8 mouse cellular contexts compared by ENCODE assay signal in the genomic region with DNA sequence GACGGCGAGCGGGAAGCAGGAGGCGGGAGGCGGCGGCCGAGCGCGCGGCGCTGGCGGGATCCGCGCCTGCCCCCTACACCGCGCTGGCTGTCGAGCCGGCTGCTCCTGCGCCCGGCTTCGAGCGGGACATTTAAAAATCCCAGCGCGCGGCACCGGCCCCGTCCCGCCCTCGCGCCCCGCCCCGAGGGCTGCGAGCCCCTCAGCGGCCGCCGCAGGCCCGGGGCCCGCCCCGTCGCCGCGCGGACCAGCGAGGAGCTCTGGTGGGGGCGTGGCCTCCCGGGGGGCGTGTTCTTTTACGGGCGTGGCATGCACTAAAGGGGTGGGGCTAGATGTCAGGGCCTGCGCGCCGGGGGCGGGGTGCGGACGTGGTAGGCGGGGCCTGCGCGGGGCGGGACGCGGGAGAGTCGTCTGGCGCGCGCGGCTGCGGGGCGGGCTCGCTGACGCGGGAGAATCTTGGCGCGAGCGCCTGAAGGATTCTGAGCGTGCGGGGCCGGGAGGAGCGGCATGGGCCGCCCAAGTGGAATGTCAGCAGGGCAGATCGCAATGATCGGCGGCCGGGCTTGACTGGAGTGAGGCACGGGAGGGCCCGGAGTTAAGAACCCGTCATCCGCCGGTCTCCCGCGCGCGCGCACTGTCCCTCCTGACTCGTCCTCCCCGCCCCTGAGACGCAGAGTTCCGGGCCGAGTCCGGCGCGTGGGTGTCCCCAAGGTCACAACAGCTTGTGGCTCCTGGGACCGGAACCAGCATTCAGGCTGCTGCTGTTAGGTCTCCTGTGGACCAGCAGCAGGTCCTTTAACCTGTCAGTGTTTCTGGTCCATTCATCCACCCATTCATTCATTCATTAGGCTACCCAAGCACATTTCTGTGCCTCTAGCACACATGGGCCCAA. TPM values are rescaled to one million over a fixed set of nuclear protein-coding genes. Genes with fewer than 3 reads are reported as not detected.
DNase-seq lines count a peak whose midpoint lies in the region; ATAC-seq lines count a peak whose summit lies in the region.

A gene (minus strand): TSS at position 164 of the 889 bp plus-strand sequence.

- H3K27ac ChIP-seq in forebrain, embryonic 10.5 days: peak within 1 kb of the TSS; percentile 94
- H3K27ac ChIP-seq in heart, embryonic 16.5 days (ENCODE audit: low read length): peak within 1 kb of the TSS; percentile 72
- peak within 1 kb of the TSS; percentile 86 for H3K27ac ChIP-seq in liver, embryonic 15.5 days (replicated peaks)
- no peak within 1 kb of the TSS; the same call in 1 of the 2 replicates for H3K27ac ChIP-seq in neural tube, embryonic 12.5 days

- peak within 1 kb of the TSS; percentile 93 for H3K4me3 ChIP-seq in forebrain, embryonic 10.5 days
- H3K4me3 ChIP-seq in heart, embryonic 16.5 days (ENCODE audit: low read length): peak within 1 kb of the TSS; percentile 93
- H3K4me3 ChIP-seq in liver, embryonic 15.5 days (replicated peaks): peak within 1 kb of the TSS; percentile 93
- H3K4me3 ChIP-seq in neural tube, embryonic 12.5 days: peak within 1 kb of the TSS; percentile 83

- H3K36me3 ChIP-seq in forebrain, embryonic 10.5 days (replicated peaks): peaks cover 33% of the 10 kb centered on the region
- peaks cover 3% of the 10 kb centered on the region for H3K36me3 ChIP-seq in heart, embryonic 16.5 days (ENCODE audit: control insufficient read depth, insufficient read depth)
- peaks cover 23% of the 10 kb centered on the region for H3K36me3 ChIP-seq in liver, embryonic 15.5 days (replicated peaks)
- H3K36me3 ChIP-seq in neural tube, embryonic 12.5 days: peaks cover 5% of the 10 kb centered on the region

- under 1% methylated on average over 95 of the region's 102 CpGs for WGBS in forebrain, embryonic 10.5 days
- under 1% methylated on average over 75 of the region's 102 CpGs for WGBS in heart, embryonic 16.5 days
- under 1% methylated on average over 97 of the region's 102 CpGs for WGBS in liver, embryonic 15.5 days (ENCODE audit: insufficient replicate concordance)
- under 1% methylated on average over 91 of the region's 102 CpGs for WGBS in neural tube, embryonic 12.5 days

- peak; percentile 85 for ATAC-seq in CD4-positive, CD25-positive, alpha-beta regulatory T cell, adult 4 months
- peak; percentile 96 for ATAC-seq in heart, embryonic 16.5 days (replicated peaks; ENCODE audit: extremely low read depth, insufficient read depth, low FRiP score)
- ATAC-seq in liver, embryonic 15.5 days (ENCODE audit: insufficient read depth): peak; percentile 90
- ATAC-seq in neural tube, embryonic 12.5 days (ENCODE audit: low FRiP score, low read depth): peak; percentile 91

- peak within 1 kb of the TSS; percentile 87 for H3K9ac ChIP-seq in heart, embryonic 16.5 days (ENCODE audit: low read length)
- H3K9ac ChIP-seq in liver, embryonic 15.5 days: peak within 1 kb of the TSS; percentile 89
- peak within 1 kb of the TSS; percentile 78 for H3K9ac ChIP-seq in neural tube, embryonic 12.5 days

- no peaks in the 10 kb centered on the region for H3K9me3 ChIP-seq in forebrain, embryonic 10.5 days
- no peaks in the 10 kb centered on the region for H3K9me3 ChIP-seq in heart, embryonic 16.5 days (replicated peaks; ENCODE audit: control insufficient read depth, low read length)
- H3K9me3 ChIP-seq in liver, embryonic 15.5 days (replicated peaks): no peaks in the 10 kb centered on the region
- no peaks in the 10 kb centered on the region for H3K9me3 ChIP-seq in neural tube, embryonic 12.5 days

- H3K4me1 ChIP-seq in forebrain, embryonic 10.5 days: peaks cover 63% of the 10 kb centered on the region
- peaks cover 19% of the 10 kb centered on the region for H3K4me1 ChIP-seq in heart, embryonic 16.5 days (ENCODE audit: control insufficient read depth, insufficient read depth, low read length)
- H3K4me1 ChIP-seq in liver, embryonic 15.5 days (replicated peaks): peaks cover 58% of the 10 kb centered on the region
- H3K4me1 ChIP-seq in neural tube, embryonic 12.5 days: peaks cover 19% of the 10 kb centered on the region

- DNase-seq in c-Kit-negative CD71-positive TER-119-positive erythroid progenitor cells, embryonic 14.5 days (ENCODE audit: low read depth, low spot score): peak; percentile 93
- DNase-seq in forebrain, embryonic 10.5 days (ENCODE audit: extremely low spot score, low spot score): peak; percentile 99
- DNase-seq in kidney, postnatal 36 days: peak; percentile 98 to 100
- DNase-seq in telencephalon, adult 2 months (ENCODE audit: low read depth, low spot score): peak; percentile 84

- H3K4me2 ChIP-seq in heart, embryonic 16.5 days (ENCODE audit: low read depth, low read length): peak within 1 kb of the TSS; percentile 98
- peak within 1 kb of the TSS; percentile 99 for H3K4me2 ChIP-seq in liver, embryonic 15.5 days
- H3K4me2 ChIP-seq in neural tube, embryonic 12.5 days (replicated peaks): peak within 1 kb of the TSS; percentile 96

- H3K27me3 ChIP-seq in forebrain, embryonic 10.5 days (ENCODE audit: poor library complexity, severe bottlenecking): peaks cover 15% of the 10 kb centered on the region
- H3K27me3 ChIP-seq in heart, embryonic 16.5 days (ENCODE audit: control insufficient read depth, insufficient read depth, low read length): no peaks in the 10 kb centered on the region
- H3K27me3 ChIP-seq in liver, embryonic 15.5 days: no peaks in the 10 kb centered on the region
- no peaks in the 10 kb centered on the region for H3K27me3 ChIP-seq in neural tube, embryonic 12.5 days (replicated peaks)

RNA-seq across cellular contexts. Expression of the gene that starts here (rescaled TPM):
- polyA plus RNA-seq in CD4-positive, CD25-positive, alpha-beta regulatory T cell, adult 4 months (2017; shearing (Covaris generic)): 1 to 10 TPM; 3.3 to 3.5 TPM
- polyA plus RNA-seq in forebrain, embryonic 10.5 days (2016; fragmentation: Nextera tagmentation; extraction: Ambion mirVana): 116 and 117 TPM in 2 replicates
- 28.6 and 30.0 TPM in 2 replicates for polyA plus RNA-seq in heart, embryonic 16.5 days (2015; fragmentation: Nextera tagmentation; extraction: Ambion mirVana)
- polyA plus RNA-seq in liver, embryonic 15.5 days (2015; fragmentation: Nextera tagmentation; extraction: Ambion mirVana): 77.6 and 79.9 TPM in 2 replicates
- 40.9 and 41.2 TPM in 2 replicates for polyA plus RNA-seq in neural tube, embryonic 12.5 days (2016; fragmentation: Nextera tagmentation; extraction: Ambion mirVana)
